Mouse (Mus musculus) G1E (cell line): Measurements from ENCODE around the gene Tmem220.

Experiments used
- CTCF ChIP-seq: IDR thresholded peaks from 2 replicates; pipeline ENCODE4 v1.5.1; 2012; ENCODE audit warnings: low read depth, low read length, inconsistent platforms, mixed read lengths
- GATA1 ChIP-seq: IDR thresholded peaks from 2 replicates; pipeline ENCODE4 v1.6.1; 2012; ENCODE audit warnings: borderline replicate concordance, low read length, inconsistent platforms, mixed read lengths
- GATA2 ChIP-seq: IDR thresholded peaks from 2 replicates; pipeline ENCODE4 v1.6.1; 2012; ENCODE audit warnings: low read depth, low read length, inconsistent platforms, borderline replicate concordance
- POLR2AphosphoS5 ChIP-seq: IDR thresholded peaks from 2 replicates; pipeline ENCODE4 v1.6.1; 2012; ENCODE audit warnings: low read depth, low read length, inconsistent platforms; ENCODE audit not compliant: insufficient replicate concordance
- TAL1 ChIP-seq: conservative IDR thresholded peaks from 2 replicates; pipeline ENCODE4 v1.6.1; 2012; ENCODE audit warnings: low read depth, low read length, inconsistent platforms, mixed read lengths

DNA sequence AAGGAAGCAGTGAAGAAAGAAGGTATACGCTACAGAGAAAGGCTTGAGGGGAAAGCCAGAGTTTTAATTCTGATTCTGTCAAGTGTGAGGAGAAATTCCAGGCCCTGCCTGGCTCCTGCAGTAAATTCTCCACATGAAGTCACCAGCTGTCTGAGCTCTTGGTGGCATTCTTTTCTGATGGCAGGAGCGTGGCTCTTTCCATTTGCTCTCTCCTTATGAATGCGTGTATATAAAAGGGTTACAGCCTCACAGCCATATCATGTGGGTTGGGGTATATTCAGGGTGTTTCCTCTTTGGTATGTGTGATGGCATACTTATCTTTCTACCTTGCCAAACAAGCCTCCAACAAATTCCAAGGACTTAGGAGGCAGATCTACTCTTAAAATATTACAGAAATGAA is 37.8 kb downstream of the Tmem220 start:
- TF ChIP-seq POLR2AphosphoS5 (no peak), CTCF (no peak), GATA2 (no peak), TAL1 (no peak), GATA1 (no peak)
